Mouse (Mus musculus) right cerebral cortex, postnatal 10 days (tissue): Measurements from ENCODE around the gene Slc13a3.

ENCODE experiments used
- DNase-seq, 2 experiments: peaks; one replicate each; pipeline ENCODE4 v3.0.0; 2021; ENCODE audit warnings: low spot score in 2 of 2

The Slc13a3 gene

GRCm38 (mm10) chr2:165482003-165482402 is 9.0 kb upstream of the Slc13a3 start:
- DNase-seq = no peak

- no peak for DNase-seq
These were observed 2.8 kb upstream of the Slc13a3 start for GRCm38 (mm10) chr2:165475850-165476249.

- no peak for DNase-seq
These were observed 2.4 kb upstream of the Slc13a3 start for GRCm38 (mm10) chr2:165475412-165475811.

GRCm38 (mm10) chr2:165471943-165472342 is 1.1 kb downstream of the Slc13a3 start:
- no peak for DNase-seq

GRCm38 (mm10) chr2:165470167-165470566 is 2.9 kb downstream of the Slc13a3 start:
- no peak for DNase-seq

- DNase-seq = peak in 1 of 2 experiments; percentile 44
These were observed 5.1 kb downstream of the Slc13a3 start for GRCm38 (mm10) chr2:165467824-165468452.

GRCm38 (mm10) chr2:165459663-165460062 is 13.4 kb downstream of the Slc13a3 start:
- no peak for DNase-seq

GRCm38 (mm10) chr2:165458189-165458588 is 14.8 kb downstream of the Slc13a3 start:
- no peak for DNase-seq

- no peak for DNase-seq
These were observed 16.3 kb downstream of the Slc13a3 start for GRCm38 (mm10) chr2:165456710-165457109.

- no peak for DNase-seq
These were observed 20.0 kb downstream of the Slc13a3 start for GRCm38 (mm10) chr2:165452730-165453693.

GRCm38 (mm10) chr2:165448475-165448874 is 24.6 kb downstream of the Slc13a3 start:
- DNase-seq = no peak

- no peak for DNase-seq
These were observed 28.2 kb downstream of the Slc13a3 start for GRCm38 (mm10) chr2:165444861-165445260.

- peak in 1 of 2 experiments; percentile 38 for DNase-seq
These were observed 30.0 kb downstream of the Slc13a3 start for GRCm38 (mm10) chr2:165442981-165443380.

GRCm38 (mm10) chr2:165441613-165442012 is 31.4 kb downstream of the Slc13a3 start:
- no peak for DNase-seq

- DNase-seq = no peak
These were observed 33.4 kb downstream of the Slc13a3 start for GRCm38 (mm10) chr2:165439613-165440012.

GRCm38 (mm10) chr2:165438881-165439280 is 34.1 kb downstream of the Slc13a3 start:
- no peak for DNase-seq

- DNase-seq = no peak
These were observed 44.3 kb downstream of the Slc13a3 start for GRCm38 (mm10) chr2:165428694-165429093.

GRCm38 (mm10) chr2:165420195-165420594 is 52.8 kb downstream of the Slc13a3 start:
- peak in 1 of 2 experiments; percentile 50 for DNase-seq

- peak; percentile 75 to 79 for DNase-seq
These were observed 53.3 kb downstream of the Slc13a3 start for GRCm38 (mm10) chr2:165419670-165420111.

GRCm38 (mm10) chr2:165418577-165418976 is 54.5 kb downstream of the Slc13a3 start:
- DNase-seq = no peak

GRCm38 (mm10) chr2:165417291-165417690 is 55.7 kb downstream of the Slc13a3 start:
- DNase-seq = peak; percentile 86 to 87

- DNase-seq = no peak
These were observed 57.2 kb downstream of the Slc13a3 start for GRCm38 (mm10) chr2:165415795-165416194.
